Mouse (Mus musculus): Measurements from ENCODE around the gene Marveld2.

The Marveld2 gene

GRCm38 (mm10) chr13:100616181-100617087 is at the start of gene Marveld2:
Marveld2 (minus strand) TSS chr13:100616971.
- peak; percentile 18 for DNase-seq (ENCODE audit: low spot score)

GRCm38 (mm10) chr13:100659864-100660456 is 43.2 kb upstream of the Marveld2 start:
- peak; percentile 83 for DNase-seq (ENCODE audit: low spot score)

GRCm38 (mm10) chr13:100658091-100658490 is 41.3 kb upstream of the Marveld2 start:
- no peak for DNase-seq (ENCODE audit: low spot score)

GRCm38 (mm10) chr13:100651439-100652186 is 34.8 kb upstream of the Marveld2 start, which contains the start of gene Taf9:
Taf9 (plus strand) TSS chr13:100651579.
- peak; percentile 7 for DNase-seq (ENCODE audit: low spot score)

- DNase-seq (ENCODE audit: low spot score), result peak; percentile 89
Measured at GRCm38 (mm10) chr13:100650550-100651438, 34.0 kb upstream of the Marveld2 start, which contains the start of the genes Ak6 and Rad17. Ak6 (plus strand) TSS chr13:100650979. Rad17 (minus strand) TSS chr13:100651051.

GRCm38 (mm10) chr13:100648223-100648622 is 31.5 kb upstream of the Marveld2 start:
- DNase-seq (ENCODE audit: low spot score), result no peak

- no peak for DNase-seq (ENCODE audit: low spot score)
Measured at GRCm38 (mm10) chr13:100642471-100643209, 25.9 kb upstream of the Marveld2 start.

GRCm38 (mm10) chr13:100634106-100634691 is 17.4 kb upstream of the Marveld2 start:
- no peak for DNase-seq (ENCODE audit: low spot score)

- DNase-seq (ENCODE audit: low spot score), result no peak
Measured at GRCm38 (mm10) chr13:100622241-100622640, 5.5 kb upstream of the Marveld2 start.

- DNase-seq (ENCODE audit: low spot score), result no peak
Measured at GRCm38 (mm10) chr13:100617583-100617982, 812 bp upstream of the Marveld2 start.

- no peak for DNase-seq (ENCODE audit: low spot score)
Measured at GRCm38 (mm10) chr13:100612903-100613302, 3.9 kb downstream of the Marveld2 start.

GRCm38 (mm10) chr13:100612251-100612650 is 4.5 kb downstream of the Marveld2 start:
- DNase-seq (ENCODE audit: low spot score), result no peak

GRCm38 (mm10) chr13:100611266-100611665 is 5.5 kb downstream of the Marveld2 start:
- no peak for DNase-seq (ENCODE audit: low spot score)

- no peak for DNase-seq (ENCODE audit: low spot score)
Measured at GRCm38 (mm10) chr13:100607756-100608155, 9.0 kb downstream of the Marveld2 start.

- DNase-seq (ENCODE audit: low spot score), result no peak
Measured at GRCm38 (mm10) chr13:100605845-100606244, 10.9 kb downstream of the Marveld2 start.

GRCm38 (mm10) chr13:100603738-100604095 is 13.1 kb downstream of the Marveld2 start:
- DNase-seq (ENCODE audit: low spot score), result no peak

- DNase-seq (ENCODE audit: low spot score), result no peak
Measured at GRCm38 (mm10) chr13:100603031-100603737, 13.6 kb downstream of the Marveld2 start.

- peak; percentile 18 for DNase-seq (ENCODE audit: low spot score)
Measured at GRCm38 (mm10) chr13:100602239-100602902, 14.4 kb downstream of the Marveld2 start.

GRCm38 (mm10) chr13:100601034-100601433 is 15.7 kb downstream of the Marveld2 start:
- DNase-seq (ENCODE audit: low spot score), result no peak
